Mouse (Mus musculus): ENCODE results near the gene Ino80d. TPM values are rescaled to one million over a fixed set of nuclear protein-coding genes. Genes with fewer than 3 reads are reported as not detected.

The Ino80d gene
- polyA plus RNA-seq, 1 experiment from 2014 or later: 7.9 TPM

DNA sequence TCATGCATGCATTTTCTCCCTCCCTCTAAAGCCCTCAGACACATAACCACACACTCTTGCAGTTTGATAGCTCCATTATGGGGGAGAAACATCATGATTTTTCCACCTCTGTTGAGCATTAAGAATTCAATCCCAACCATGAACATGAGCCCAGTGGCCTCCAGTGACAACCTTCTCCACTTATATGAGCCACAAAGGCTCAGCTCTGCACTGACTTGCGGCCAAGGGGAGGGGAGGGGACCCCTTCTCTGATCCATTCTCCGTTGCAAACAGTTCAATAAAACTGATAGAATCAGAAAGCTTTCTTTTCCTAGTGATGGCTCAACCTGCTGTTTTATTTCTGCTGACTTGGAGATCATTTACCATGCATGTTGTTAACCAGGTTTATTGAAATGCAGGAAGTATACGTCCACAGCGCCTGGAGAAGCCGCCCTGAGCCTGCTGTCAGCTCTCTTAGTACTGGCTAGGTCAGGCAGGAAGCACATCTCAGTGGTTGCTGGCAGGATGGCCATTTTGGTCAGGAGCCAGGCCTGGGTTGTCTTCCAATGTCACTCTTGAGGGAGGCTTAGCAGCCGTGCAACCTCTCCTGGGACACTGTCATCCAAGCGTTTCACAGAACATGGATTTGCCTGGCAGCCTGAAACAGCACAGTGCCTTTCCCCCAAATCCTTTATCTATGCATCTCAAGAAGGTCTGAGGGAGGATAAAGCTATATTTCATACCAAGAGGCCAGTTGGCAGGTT lies 163.2 kb downstream of the Ino80d start:
- ATAC-seq (replicated peaks; ENCODE audit: insufficient number of reproducible peaks, low FRiP score, low TSS enrichment, low read depth) (no peak), DNase-seq (ENCODE audit: low spot score) (no peak)
- no peaks in the 10 kb centered on the region for H3K27me3 ChIP-seq (ENCODE audit: control insufficient read depth, insufficient read depth, low read length)
- H3K9ac ChIP-seq (replicated peaks; ENCODE audit: low read length): no peak overlapping the region
- 78% methylated on average over 7 of the region's 7 CpGs for WGBS
- no peak overlapping the region for H3K4me3 ChIP-seq (ENCODE audit: low read depth, low read length)
- H3K9me3 ChIP-seq (replicated peaks; ENCODE audit: control insufficient read depth, low read length): no peaks in the 10 kb centered on the region
- H3K27ac ChIP-seq (replicated peaks; ENCODE audit: low read depth, low read length): no peak overlapping the region
- H3K4me2 ChIP-seq (ENCODE audit: low read depth, low read length): no peak overlapping the region
- no peaks in the 10 kb centered on the region for H3K36me3 ChIP-seq (replicated peaks; ENCODE audit: control insufficient read depth, insufficient read depth, low read depth, low read length)
- no peaks in the 10 kb centered on the region for H3K4me1 ChIP-seq (ENCODE audit: control insufficient read depth, insufficient read depth, low read length)

DNA sequence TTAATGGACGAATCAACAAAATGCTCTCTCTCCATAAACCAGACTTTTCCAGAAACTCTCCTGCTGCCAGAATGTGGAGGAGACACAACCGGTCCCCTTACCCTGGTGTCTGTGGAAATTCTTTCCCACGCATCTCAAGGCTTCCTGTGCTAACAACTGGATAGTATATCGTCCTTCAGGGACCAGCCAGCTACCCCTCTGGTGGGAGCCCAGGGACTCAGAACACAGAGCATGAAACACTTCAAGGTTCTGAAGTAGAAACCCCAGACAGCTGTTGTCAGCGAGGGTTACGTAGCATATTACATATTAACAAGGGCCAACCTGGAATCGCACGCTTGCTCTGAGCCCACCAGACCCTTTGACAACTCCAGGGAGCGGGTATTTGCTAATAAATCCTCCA lies 163.9 kb downstream of the Ino80d start:
- Histone ChIP-seq H3K9ac (replicated peaks; ENCODE audit: low read length) (no peak overlapping the region), H3K4me2 (ENCODE audit: low read depth, low read length) (no peak overlapping the region), H3K9me3 (replicated peaks; ENCODE audit: control insufficient read depth, low read length) (no peaks in the 10 kb centered on the region), H3K4me3 (ENCODE audit: low read depth, low read length) (no peak overlapping the region), H3K36me3 (replicated peaks; ENCODE audit: control insufficient read depth, insufficient read depth, low read depth, low read length) (no peaks in the 10 kb centered on the region), H3K27me3 (ENCODE audit: control insufficient read depth, insufficient read depth, low read length) (no peaks in the 10 kb centered on the region), H3K4me1 (ENCODE audit: control insufficient read depth, insufficient read depth, low read length) (no peaks in the 10 kb centered on the region), H3K27ac (replicated peaks; ENCODE audit: low read depth, low read length) (no peak overlapping the region)
- DNase-seq (ENCODE audit: low spot score) (no peak), ATAC-seq (replicated peaks; ENCODE audit: insufficient number of reproducible peaks, low FRiP score, low TSS enrichment, low read depth) (no peak)
- WGBS: 79% methylated on average over 9 of the region's 9 CpGs

DNA sequence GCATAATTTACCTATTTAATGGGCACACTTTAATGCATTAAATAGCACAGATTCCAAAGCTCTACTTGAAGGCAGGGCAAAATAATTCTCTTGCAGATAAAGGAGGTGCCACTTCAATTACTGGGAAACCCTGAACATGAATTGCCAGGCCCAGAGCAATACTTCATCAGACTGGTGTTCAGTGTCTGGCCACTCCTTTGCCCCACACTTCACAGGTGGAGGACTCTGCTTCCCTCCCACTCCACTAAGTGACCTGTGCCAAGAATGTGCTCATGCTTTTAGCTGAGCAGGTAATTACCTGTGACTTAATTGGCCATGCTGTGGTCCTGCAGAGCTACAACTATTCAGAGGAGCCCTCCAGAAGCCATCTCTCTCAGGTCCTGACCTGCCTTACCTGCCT lies 166.7 kb downstream of the Ino80d start:
- Histone ChIP-seq H3K4me3 (ENCODE audit: low read depth, low read length) (no peak overlapping the region), H3K27ac (replicated peaks; ENCODE audit: low read depth, low read length) (no peak overlapping the region), H3K9me3 (replicated peaks; ENCODE audit: control insufficient read depth, low read length) (no peaks in the 10 kb centered on the region), H3K9ac (replicated peaks; ENCODE audit: low read length) (no peak overlapping the region), H3K36me3 (replicated peaks; ENCODE audit: control insufficient read depth, insufficient read depth, low read depth, low read length) (no peaks in the 10 kb centered on the region), H3K4me1 (ENCODE audit: control insufficient read depth, insufficient read depth, low read length) (no peaks in the 10 kb centered on the region), H3K4me2 (ENCODE audit: low read depth, low read length) (no peak overlapping the region), H3K27me3 (ENCODE audit: control insufficient read depth, insufficient read depth, low read length) (no peaks in the 10 kb centered on the region)
- DNase-seq (ENCODE audit: low spot score) (no peak), ATAC-seq (replicated peaks; ENCODE audit: insufficient number of reproducible peaks, low FRiP score, low TSS enrichment, low read depth) (no peak)

DNA sequence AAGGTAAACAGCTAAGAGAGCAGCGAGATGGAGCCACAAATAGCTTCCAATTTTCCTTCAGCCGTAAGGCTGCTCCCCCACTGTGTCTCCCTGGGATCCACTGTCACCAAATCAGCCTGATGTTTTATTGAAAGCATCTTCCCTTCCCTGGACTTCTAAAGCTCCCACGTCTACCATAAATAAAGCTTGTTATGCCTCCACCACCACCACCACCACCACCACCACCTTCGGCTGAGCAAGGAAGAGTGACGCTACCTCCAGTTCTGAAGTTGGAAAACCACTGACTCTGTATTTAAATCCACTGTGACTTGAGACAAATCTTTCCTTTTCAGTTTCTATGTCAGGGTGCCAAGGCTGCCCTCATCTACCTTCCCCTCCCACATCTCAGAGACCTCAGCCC lies 167.5 kb downstream of the Ino80d start:
- no peak overlapping the region for H3K9ac ChIP-seq (replicated peaks; ENCODE audit: low read length)
- DNase-seq (ENCODE audit: low spot score): no peak
- no peaks in the 10 kb centered on the region for H3K9me3 ChIP-seq (replicated peaks; ENCODE audit: control insufficient read depth, low read length)
- H3K4me3 ChIP-seq (ENCODE audit: low read depth, low read length): no peak overlapping the region
- 74% methylated on average over 5 of the region's 5 CpGs for WGBS
- H3K4me2 ChIP-seq (ENCODE audit: low read depth, low read length): no peak overlapping the region
- H3K27ac ChIP-seq (replicated peaks; ENCODE audit: low read depth, low read length): no peak overlapping the region
- H3K36me3 ChIP-seq (replicated peaks; ENCODE audit: control insufficient read depth, insufficient read depth, low read depth, low read length): no peaks in the 10 kb centered on the region
- H3K4me1 ChIP-seq (ENCODE audit: control insufficient read depth, insufficient read depth, low read length): no peaks in the 10 kb centered on the region
- ATAC-seq (replicated peaks; ENCODE audit: insufficient number of reproducible peaks, low FRiP score, low TSS enrichment, low read depth): no peak
- no peaks in the 10 kb centered on the region for H3K27me3 ChIP-seq (ENCODE audit: control insufficient read depth, insufficient read depth, low read length)

- no peak overlapping the region for H3K4me3 ChIP-seq (ENCODE audit: low read depth, low read length)
- H3K9me3 ChIP-seq (replicated peaks; ENCODE audit: control insufficient read depth, low read length): no peaks in the 10 kb centered on the region
- H3K9ac ChIP-seq (replicated peaks; ENCODE audit: low read length): no peak overlapping the region
- H3K27ac ChIP-seq (replicated peaks; ENCODE audit: low read depth, low read length): no peak overlapping the region
- H3K4me2 ChIP-seq (ENCODE audit: low read depth, low read length): no peak overlapping the region
- 80% methylated on average over 10 of the region's 10 CpGs for WGBS
- no peak for ATAC-seq (replicated peaks; ENCODE audit: insufficient number of reproducible peaks, low FRiP score, low TSS enrichment, low read depth)
- H3K36me3 ChIP-seq (replicated peaks; ENCODE audit: control insufficient read depth, insufficient read depth, low read depth, low read length): no peaks in the 10 kb centered on the region
- no peaks in the 10 kb centered on the region for H3K4me1 ChIP-seq (ENCODE audit: control insufficient read depth, insufficient read depth, low read length)
- H3K27me3 ChIP-seq (ENCODE audit: control insufficient read depth, insufficient read depth, low read length): no peaks in the 10 kb centered on the region
- DNase-seq (ENCODE audit: low spot score): no peak
These were observed 179.6 kb downstream of the Ino80d start for GRCm38 (mm10) chr1:62934752-62935329.

DNA sequence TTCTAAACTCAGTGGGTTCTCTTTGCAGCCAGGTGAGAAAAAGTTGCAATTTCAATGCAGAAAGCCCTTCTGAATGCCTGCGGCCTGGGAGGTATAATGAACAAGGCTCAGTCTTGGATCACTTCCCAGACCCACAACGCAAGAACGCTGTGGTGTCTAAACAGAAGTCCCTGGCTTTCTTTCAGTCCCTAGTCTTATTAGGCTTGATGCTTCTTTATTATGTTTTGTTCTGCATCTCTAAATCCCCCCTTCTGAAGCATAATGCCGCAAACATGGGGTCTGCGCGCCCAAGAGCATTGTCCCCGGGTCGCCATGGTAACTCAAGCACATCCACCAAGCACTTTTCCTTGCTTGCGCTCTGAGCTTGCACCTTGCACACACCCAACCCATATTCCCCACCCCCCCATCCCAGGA lies 180.4 kb downstream of the Ino80d start:
- Histone ChIP-seq H3K27ac (replicated peaks; ENCODE audit: low read depth, low read length) (no peak overlapping the region), H3K4me1 (ENCODE audit: control insufficient read depth, insufficient read depth, low read length) (no peaks in the 10 kb centered on the region), H3K4me3 (ENCODE audit: low read depth, low read length) (no peak overlapping the region), H3K27me3 (ENCODE audit: control insufficient read depth, insufficient read depth, low read length) (no peaks in the 10 kb centered on the region), H3K9ac (replicated peaks; ENCODE audit: low read length) (no peak overlapping the region), H3K9me3 (replicated peaks; ENCODE audit: control insufficient read depth, low read length) (no peaks in the 10 kb centered on the region), H3K36me3 (replicated peaks; ENCODE audit: control insufficient read depth, insufficient read depth, low read depth, low read length) (no peaks in the 10 kb centered on the region), H3K4me2 (ENCODE audit: low read depth, low read length) (no peak overlapping the region)
- no peak for ATAC-seq (replicated peaks; ENCODE audit: insufficient number of reproducible peaks, low FRiP score, low TSS enrichment, low read depth)
- DNase-seq (ENCODE audit: low spot score): no peak
- WGBS: 68% methylated on average over 9 of the region's 9 CpGs

- H3K4me2 ChIP-seq (ENCODE audit: low read depth, low read length): no peak overlapping the region
- no peak overlapping the region for H3K9ac ChIP-seq (replicated peaks; ENCODE audit: low read length)
- no peaks in the 10 kb centered on the region for H3K4me1 ChIP-seq (ENCODE audit: control insufficient read depth, insufficient read depth, low read length)
- DNase-seq (ENCODE audit: low spot score): no peak
- no peaks in the 10 kb centered on the region for H3K36me3 ChIP-seq (replicated peaks; ENCODE audit: control insufficient read depth, insufficient read depth, low read depth, low read length)
- no peaks in the 10 kb centered on the region for H3K9me3 ChIP-seq (replicated peaks; ENCODE audit: control insufficient read depth, low read length)
- no peak overlapping the region for H3K27ac ChIP-seq (replicated peaks; ENCODE audit: low read depth, low read length)
- no peak overlapping the region for H3K4me3 ChIP-seq (ENCODE audit: low read depth, low read length)
- no peak for ATAC-seq (replicated peaks; ENCODE audit: insufficient number of reproducible peaks, low FRiP score, low TSS enrichment, low read depth)
- WGBS: 78% methylated on average over 15 of the region's 15 CpGs
- H3K27me3 ChIP-seq (ENCODE audit: control insufficient read depth, insufficient read depth, low read length): no peaks in the 10 kb centered on the region
These were observed 181.0 kb downstream of the Ino80d start for GRCm38 (mm10) chr1:62933288-62934099.

- H3K9ac ChIP-seq (replicated peaks; ENCODE audit: low read length): no peak overlapping the region
- no peak for ATAC-seq (replicated peaks; ENCODE audit: insufficient number of reproducible peaks, low FRiP score, low TSS enrichment, low read depth)
- 3% methylated on average over 8 of the region's 8 CpGs for WGBS
- H3K36me3 ChIP-seq (replicated peaks; ENCODE audit: control insufficient read depth, insufficient read depth, low read depth, low read length): no peaks in the 10 kb centered on the region
- H3K27me3 ChIP-seq (ENCODE audit: control insufficient read depth, insufficient read depth, low read length): no peaks in the 10 kb centered on the region
- H3K4me1 ChIP-seq (ENCODE audit: control insufficient read depth, insufficient read depth, low read length): no peaks in the 10 kb centered on the region
- H3K4me3 ChIP-seq (ENCODE audit: low read depth, low read length): no peak overlapping the region
- H3K27ac ChIP-seq (replicated peaks; ENCODE audit: low read depth, low read length): no peak overlapping the region
- no peaks in the 10 kb centered on the region for H3K9me3 ChIP-seq (replicated peaks; ENCODE audit: control insufficient read depth, low read length)
- H3K4me2 ChIP-seq (ENCODE audit: low read depth, low read length): no peak overlapping the region
- DNase-seq (ENCODE audit: low spot score): peak; percentile 82
These were observed 185.0 kb downstream of the Ino80d start for GRCm38 (mm10) chr1:62929477-62929876.
